21 mouse cellular contexts compared by ENCODE assay signal in the genomic region with DNA sequence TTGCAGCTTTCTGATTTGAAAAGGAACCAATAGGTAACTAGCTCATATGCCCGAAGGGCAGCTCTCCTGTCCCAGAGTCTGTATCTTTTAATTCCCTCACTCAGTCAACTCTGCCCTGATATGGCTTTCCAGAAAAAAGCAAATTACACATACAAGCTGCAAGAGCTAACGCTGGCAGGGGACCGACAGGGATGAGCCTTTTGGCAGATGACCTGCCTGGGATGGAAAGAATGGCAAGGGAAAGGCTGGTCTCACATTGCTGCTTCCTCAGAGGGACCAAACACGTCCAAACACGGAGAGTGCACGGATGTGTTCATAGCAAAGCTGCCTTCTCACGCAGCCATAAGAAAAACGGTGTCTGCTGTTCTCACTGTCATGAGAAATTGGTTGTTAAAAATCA. TPM values are rescaled to one million over a fixed set of nuclear protein-coding genes. Genes with fewer than 3 reads are reported as not detected.
DNase-seq lines count a peak whose midpoint lies in the region; TF ChIP-seq lines count a peak whose summit lies in the region.
"Had no signal": no experiment of that assay in that cellular context is flagged by ENCODE, and none has a peak within 500 bp of the region (broad histone marks: within the 10 kb centered on the region; RNA-seq: fewer than 3 reads in every experiment).

No protein-coding gene starts in this region.

- no peak overlapping the region for H3K4me3 ChIP-seq in cerebellum, adult 2 months (replicated peaks; ENCODE audit: insufficient read depth, low read depth, low read length)
- H3K4me3 ChIP-seq: embryonic facial prominence, embryonic 13.5 days; erythroblast, embryonic 14.5 days; forebrain, embryonic 12.5 days; hindbrain, embryonic 10.5 days; neural tube, embryonic 13.5 days had no signal

- 17% methylated on average over 8 of the region's 8 CpGs for WGBS in cerebellum, adult 2 months

- TF ChIP-seq POLR2A in cerebellum, adult 2 months (IDR thresholded peaks at IDR 0.05; ENCODE audit: borderline replicate concordance, insufficient read depth, low read length), result no peak

- peak; percentile 26 for DNase-seq in left cerebral cortex, postnatal 4 days
- DNase-seq in left cerebral cortex, adult 11 months (ENCODE audit: low spot score), result no peak
- DNase-seq in cerebellum, adult 11 months, result peak; percentile 50
- DNase-seq in cerebellum, adult 2 months, result peak; percentile 68 to 77
- DNase-seq in cerebellum, postnatal 25 days, result peak; percentile 66 to 76
- DNase-seq in right cerebral cortex, postnatal 10 days (ENCODE audit: low spot score in 2 of 2), result no peak
- DNase-seq in kidney, postnatal 10 days, result no peak
- DNase-seq: adrenal gland, adult 2 months; embryo, embryonic 11 days; gastrocnemius, postnatal 14 days; heart, adult 11 months; kidney, postnatal 36 days; lung, postnatal 4 days; thymus, adult 2 months had no signal

- intact Hi-C loops in left cerebral cortex, postnatal 4 days (cut with DNase I), result no loop called here

- H3K4me1 ChIP-seq in cerebellum, adult 2 months (ENCODE audit: control insufficient read depth, insufficient read depth, low read length), result peaks cover 5% of the 10 kb centered on the region; the same call in 1 of the 2 replicates
- H3K4me1 ChIP-seq: embryonic facial prominence, embryonic 13.5 days; forebrain, embryonic 12.5 days; hindbrain, embryonic 10.5 days; neural tube, embryonic 13.5 days had no signal

- no peak for TF ChIP-seq CTCF in cerebellum, adult 2 months (IDR thresholded peaks at IDR 0.05; ENCODE audit: borderline replicate concordance, insufficient read depth, low read depth, low read length)

- no peaks in the 10 kb centered on the region for H3K27me3 ChIP-seq in cerebellum, adult 2 months (ENCODE audit: control insufficient read depth, insufficient read depth, low read length)
- H3K27me3 ChIP-seq: embryonic facial prominence, embryonic 13.5 days; forebrain, embryonic 12.5 days; neural tube, embryonic 13.5 days had no signal

- no peak overlapping the region for H3K27ac ChIP-seq in cerebellum, adult 2 months (ENCODE audit: insufficient read depth, low read length)
- H3K27ac ChIP-seq: embryonic facial prominence, embryonic 13.5 days; forebrain, embryonic 12.5 days; hindbrain, embryonic 10.5 days; neural tube, embryonic 13.5 days had no signal

RNA-seq across cellular contexts. Expression of gene Syt1, which starts 58.6 kb away (rescaled TPM):
- total RNA-seq in left cerebral cortex, postnatal 4 days (2021), result 100 to 1,000 TPM; 424 to 437 TPM
- polyA plus RNA-seq in cerebellum, adult 2 months (2012; rRNA removed), result 209 and 224 TPM in 2 replicates
- total RNA-seq: megakaryocyte-erythroid progenitor cell, adult 5-6 weeks; MEL had no signal
- polyA plus RNA-seq: erythroblast, embryonic 14.5 days had no signal

Comparison
In these comparisons a context has a peak if more than half of its experiments do, and no peak if none do; other contexts are left out.
1. DNase-seq: peak in left cerebral cortex, postnatal 4 days (single experiment), cerebellum, adult 11 months (single experiment), cerebellum, adult 2 months (2 of 2) and cerebellum, postnatal 25 days (2 of 2); none in left cerebral cortex, adult 11 months (single experiment), right cerebral cortex, postnatal 10 days (0 of 2) and kidney, postnatal 10 days (single experiment).